Mouse (Mus musculus) gastrocnemius, adult 18-20 months (tissue): Measurements from ENCODE around the gene Adh7. TPM values are rescaled to one million over a fixed set of nuclear protein-coding genes. Genes with fewer than 3 reads are reported as not detected.

Source experiments
- DNase-seq: peaks from one replicate; pipeline ENCODE4 v3.0.0; 2021; ENCODE audit warnings: low spot score
- long read RNA-seq, 2 experiments: library from polyadenylated mRNA; stranded (forward); transcript quantifications; one replicate each; pipeline ENCODE4 v2.0.0; 2021
- total RNA-seq, 2 experiments: library from RNA; stranded (reverse); gene quantifications; 2 replicates each; pipeline ENCODE4 v1.2.3; 2021

Gene Adh7
- total RNA-seq, result under 1 TPM; 0.40 to 0.46 TPM
- long read RNA-seq, experiment 1, result 0 reads
- long read RNA-seq, experiment 2, partial matches to known transcripts, result 0 of 1 reads
- long read RNA-seq, experiment 2, other reads (novel, unspliced or antisense), result 0 of 1 reads

GRCm38 (mm10) chr3:138217631-138218264 is at the start of gene Adh7:
TSS of gene Adh7 (plus strand) at chr3:138217760.
- DNase-seq, result no peak

- no peak for DNase-seq
Measured at GRCm38 (mm10) chr3:138173291-138173690, 44.3 kb upstream of the Adh7 start.

- DNase-seq, result no peak
Measured at GRCm38 (mm10) chr3:138175551-138175950, 42.0 kb upstream of the Adh7 start.

- no peak for DNase-seq
Measured at GRCm38 (mm10) chr3:138182019-138182418, 35.5 kb upstream of the Adh7 start.

GRCm38 (mm10) chr3:138183371-138183770 is 34.2 kb upstream of the Adh7 start:
- DNase-seq, result no peak

GRCm38 (mm10) chr3:138185290-138185689 is 32.3 kb upstream of the Adh7 start:
- DNase-seq, result no peak

- DNase-seq, result no peak
Measured at GRCm38 (mm10) chr3:138185995-138186930, 31.3 kb upstream of the Adh7 start.

GRCm38 (mm10) chr3:138192260-138192659 is 25.3 kb upstream of the Adh7 start:
- no peak for DNase-seq

GRCm38 (mm10) chr3:138193683-138194302 is 23.8 kb upstream of the Adh7 start, which contains the start of gene 4930579F01Rik:
TSS of gene 4930579F01Rik (minus strand) at chr3:138193825.
- DNase-seq, result no peak

- DNase-seq, result peak; percentile 28
Measured at GRCm38 (mm10) chr3:138197093-138197492, 20.5 kb upstream of the Adh7 start.

GRCm38 (mm10) chr3:138197556-138197955 is 20.0 kb upstream of the Adh7 start:
- no peak for DNase-seq

- DNase-seq, result peak; percentile 90
Measured at GRCm38 (mm10) chr3:138197973-138198721, 19.4 kb upstream of the Adh7 start.

GRCm38 (mm10) chr3:138198722-138199068 is 18.9 kb upstream of the Adh7 start:
- DNase-seq, result no peak

GRCm38 (mm10) chr3:138208821-138209220 is 8.7 kb upstream of the Adh7 start:
- DNase-seq, result no peak

- no peak for DNase-seq
Measured at GRCm38 (mm10) chr3:138210432-138211075, 7.0 kb upstream of the Adh7 start.

GRCm38 (mm10) chr3:138212431-138212951 is 5.1 kb upstream of the Adh7 start:
- DNase-seq, result no peak

- no peak for DNase-seq
Measured at GRCm38 (mm10) chr3:138215395-138215989, 2.1 kb upstream of the Adh7 start.

GRCm38 (mm10) chr3:138216091-138216490 is 1.5 kb upstream of the Adh7 start:
- DNase-seq, result no peak

- DNase-seq, result no peak
Measured at GRCm38 (mm10) chr3:138221116-138221515, 3.6 kb downstream of the Adh7 start.

GRCm38 (mm10) chr3:138222511-138222910 is 5.0 kb downstream of the Adh7 start:
- DNase-seq, result no peak
